Comparison of ENCODE assay signal across 12 mouse cellular contexts in the genomic region with DNA sequence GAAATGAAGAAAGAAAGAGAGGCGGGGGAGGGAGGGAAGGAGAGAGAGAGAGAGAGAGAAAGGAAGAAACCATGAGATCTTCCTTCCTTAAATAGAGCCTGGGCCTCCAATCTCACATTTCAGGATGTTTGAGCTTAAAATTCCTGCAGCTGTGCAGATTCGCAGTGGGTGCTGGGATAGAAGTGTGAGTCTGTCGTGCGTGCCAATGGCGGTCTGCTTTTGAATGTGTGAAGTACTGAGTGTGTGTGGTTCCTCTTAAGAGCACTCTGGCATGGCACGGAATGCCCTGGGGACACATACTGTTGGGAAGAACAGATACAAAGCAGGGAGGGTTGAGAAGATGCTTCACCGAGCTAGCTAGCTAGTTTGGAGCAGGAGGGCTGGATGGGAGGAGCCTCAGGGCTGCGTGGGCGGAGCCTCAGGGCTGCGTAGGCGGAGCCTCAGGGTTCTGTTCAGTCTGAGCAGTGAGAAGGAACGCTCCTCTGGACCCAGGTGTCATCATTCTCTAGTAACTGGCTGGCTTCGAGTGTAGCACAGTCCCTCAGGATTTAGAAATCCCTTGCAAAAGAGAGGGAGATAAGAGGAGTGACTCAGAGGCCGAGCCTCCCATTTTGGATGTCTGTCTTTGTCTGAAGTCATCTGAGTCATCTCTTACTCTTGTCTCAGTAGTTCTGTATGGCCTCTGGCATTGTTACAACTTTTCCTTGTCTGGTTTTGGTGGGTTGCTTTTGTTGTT. TPM values are rescaled to one million over a fixed set of nuclear protein-coding genes. Genes with fewer than 3 reads are reported as not detected.
DNase-seq lines count a peak whose midpoint lies in the region; ATAC-seq and TF ChIP-seq lines count a peak whose summit lies in the region.
"Had no signal": no experiment of that assay in that cellular context is flagged by ENCODE, and none has a peak within 500 bp of the region (broad histone marks: within the 10 kb centered on the region; RNA-seq: fewer than 3 reads in every experiment).

No protein-coding gene starts in this region.

- TF ChIP-seq CTCF in forebrain, postnatal 0 days (IDR thresholded peaks at IDR 0.05; ENCODE audit: low read depth): no peak
- no peak for TF ChIP-seq CTCF in bone marrow, adult 2 months (IDR thresholded peaks at IDR 0.05; ENCODE audit: control insufficient read depth, insufficient read depth, low read length)

- no peaks in the 10 kb centered on the region for H3K4me1 ChIP-seq in forebrain, postnatal 0 days (ENCODE audit: insufficient read depth)
- no peaks in the 10 kb centered on the region for H3K4me1 ChIP-seq in forebrain, embryonic 14.5 days (ENCODE audit: control insufficient read depth, insufficient read depth, low read length)
- peaks cover 31% of the 10 kb centered on the region for H3K4me1 ChIP-seq in bone marrow, adult 2 months (ENCODE audit: control insufficient read depth, insufficient read depth, low read length)
- 0 out of 2 replicates have a peak, but pooled peaks cover 3% of the 10 kb centered on the region for H3K4me1 ChIP-seq in stomach, embryonic 14.5 days (ENCODE audit: control insufficient read depth, insufficient read depth, low read length)

- intact Hi-C loops in gastrocnemius, postnatal 36 days (cut with DNase I): no loop called here

- DNase-seq in forebrain, postnatal 0 days: peak; percentile 27
- DNase-seq in forebrain, embryonic 14.5 days (ENCODE audit: low spot score): no peak
- DNase-seq in lung, postnatal 36 days: peak; percentile 28
- DNase-seq in lung, adult 18-20 months: no peak
- DNase-seq in ovary, adult 18-20 months (ENCODE audit: low spot score): no peak
- DNase-seq in gastrocnemius, postnatal 36 days: no peak
- DNase-seq: gastrocnemius, postnatal 10 days had no signal

- TF ChIP-seq POLR2A in bone marrow, adult 2 months (IDR thresholded peaks at IDR 0.05; ENCODE audit: borderline replicate concordance, control insufficient read depth, low read depth, low read length): no peak

- H3K36me3 ChIP-seq in forebrain, postnatal 0 days (ENCODE audit: insufficient read depth): no peaks in the 10 kb centered on the region
- no peaks in the 10 kb centered on the region for H3K36me3 ChIP-seq in forebrain, embryonic 14.5 days (ENCODE audit: control insufficient read depth, insufficient read depth, low read length)
- no peaks in the 10 kb centered on the region for H3K36me3 ChIP-seq in stomach, embryonic 14.5 days (ENCODE audit: control insufficient read depth, insufficient read depth, low read length)

- no peak overlapping the region for H3K4me3 ChIP-seq in forebrain, postnatal 0 days (ENCODE audit: low read depth, low read length)
- H3K4me3 ChIP-seq in forebrain, embryonic 14.5 days (ENCODE audit: low read depth, low read length): no peak overlapping the region
- no peak overlapping the region for H3K4me3 ChIP-seq in bone marrow, adult 2 months (replicated peaks; ENCODE audit: control insufficient read depth, low read depth, low read length)
- no peak overlapping the region for H3K4me3 ChIP-seq in stomach, embryonic 14.5 days (ENCODE audit: low read depth, low read length)

- 63% methylated on average over 14 of the region's 14 CpGs for WGBS in forebrain, postnatal 0 days
- 65% methylated on average over 14 of the region's 14 CpGs for WGBS in forebrain, embryonic 14.5 days
- 54% methylated on average over 14 of the region's 14 CpGs for WGBS in bone marrow, adult 2 months
- 58% methylated on average over 14 of the region's 14 CpGs for whole genome bisulfite sequencing in stomach, embryonic 14.5 days

- H3K9me3 ChIP-seq in forebrain, postnatal 0 days (ENCODE audit: low read length): no peaks in the 10 kb centered on the region
- H3K9me3 ChIP-seq in forebrain, embryonic 14.5 days (replicated peaks; ENCODE audit: control insufficient read depth, low read length): no peaks in the 10 kb centered on the region
- H3K9me3 ChIP-seq in stomach, embryonic 14.5 days (ENCODE audit: control insufficient read depth, low read depth, low read length): no peaks in the 10 kb centered on the region

- H3K27me3 ChIP-seq in forebrain, postnatal 0 days (ENCODE audit: insufficient read depth, low read length): no peaks in the 10 kb centered on the region
- H3K27me3 ChIP-seq in forebrain, embryonic 14.5 days (replicated peaks; ENCODE audit: control insufficient read depth, insufficient read depth, low read length): no peaks in the 10 kb centered on the region
- no peaks in the 10 kb centered on the region for H3K27me3 ChIP-seq in stomach, embryonic 14.5 days (ENCODE audit: control insufficient read depth, insufficient read depth, low read length)

- ATAC-seq in forebrain, postnatal 0 days: peak; percentile 54
- no peak for ATAC-seq in forebrain, embryonic 14.5 days
- peak; percentile 42; the same call in 1 of the 2 replicates for ATAC-seq in stomach, embryonic 14.5 days (ENCODE audit: insufficient number of reproducible peaks, insufficient read depth, low FRiP score, low read depth)

- H3K9ac ChIP-seq in forebrain, postnatal 0 days: no peak overlapping the region
- no peak overlapping the region for H3K9ac ChIP-seq in forebrain, embryonic 14.5 days (ENCODE audit: low read length)
- no peak overlapping the region for H3K9ac ChIP-seq in stomach, embryonic 14.5 days (replicated peaks; ENCODE audit: low read depth, low read length)
- H3K9ac ChIP-seq: hindbrain, embryonic 14.5 days; liver, embryonic 14.5 days had no signal

- H3K4me2 ChIP-seq in forebrain, postnatal 0 days (ENCODE audit: low read depth): no peak overlapping the region
- H3K4me2 ChIP-seq in forebrain, embryonic 14.5 days (ENCODE audit: low read length): no peak overlapping the region
- no peak overlapping the region for H3K4me2 ChIP-seq in stomach, embryonic 14.5 days (replicated peaks; ENCODE audit: low read depth, low read length)
- H3K4me2 ChIP-seq: hindbrain, embryonic 14.5 days had no signal

- 0 out of 2 replicates have a peak overlapping the region, but pooled peaks have one; percentile 35 for H3K27ac ChIP-seq in forebrain, postnatal 0 days (ENCODE audit: low read depth, low read length)
- no peak overlapping the region for H3K27ac ChIP-seq in forebrain, embryonic 14.5 days (ENCODE audit: low read depth, low read length)
- H3K27ac ChIP-seq in bone marrow, adult 2 months (ENCODE audit: control insufficient read depth, insufficient read depth, low read depth, low read length, poor library complexity): peak overlapping the region; percentile 74
- H3K27ac ChIP-seq in stomach, embryonic 14.5 days (ENCODE audit: low read length): no peak overlapping the region
- H3K27ac ChIP-seq: hindbrain, embryonic 14.5 days; liver, embryonic 14.5 days had no signal

RNA-seq across cellular contexts. Expression of a gene that starts 3.1 kb away (rescaled TPM):
- not detected in 2 replicates for total RNA-seq in forebrain, postnatal 0 days (2014; rRNA removed)
- polyA plus RNA-seq in forebrain, postnatal 0 days (2015; fragmentation: Nextera tagmentation; extraction: Ambion mirVana): not detected in 2 replicates
- not detected in 2 replicates for polyA plus RNA-seq in forebrain, embryonic 14.5 days (2014; fragmentation: Nextera tagmentation; extraction: Ambion mirVana)
- polyA plus RNA-seq in bone marrow, adult 2 months (2011; ENCODE audit: insufficient read depth, insufficient read length, low replicate concordance, missing spikeins): not detected in 2 replicates
- polyA plus RNA-seq in stomach, embryonic 14.5 days (2014; fragmentation: Nextera tagmentation; extraction: Ambion mirVana): not detected in 2 replicates
- total RNA-seq in gastrocnemius, postnatal 36 days (2021): not detected
- total RNA-seq: layer of hippocampus, adult 8-10 months had no signal
- polyA plus RNA-seq: hindbrain, embryonic 14.5 days; liver, embryonic 14.5 days had no signal

RNA-seq across cellular contexts. Expression of a gene that starts 13.3 kb away (rescaled TPM):
- total RNA-seq in forebrain, postnatal 0 days (2014; rRNA removed): 0.85 and 1.3 TPM in 2 replicates
- 1.2 and 1.3 TPM in 2 replicates for polyA plus RNA-seq in forebrain, postnatal 0 days (2015; fragmentation: Nextera tagmentation; extraction: Ambion mirVana)
- 1.4 and 2.0 TPM in 2 replicates for polyA plus RNA-seq in forebrain, embryonic 14.5 days (2014; fragmentation: Nextera tagmentation; extraction: Ambion mirVana)
- polyA plus RNA-seq in bone marrow, adult 2 months (2011; ENCODE audit: insufficient read depth, insufficient read length, low replicate concordance, missing spikeins): 31.6 and 85.4 TPM in 2 replicates
- 12.6 and 14.7 TPM in 2 replicates for polyA plus RNA-seq in stomach, embryonic 14.5 days (2014; fragmentation: Nextera tagmentation; extraction: Ambion mirVana)
- under 1 TPM; 0.61 to 0.64 TPM for total RNA-seq in gastrocnemius, postnatal 36 days (2021)

RNA-seq across cellular contexts. Expression of a gene that starts 32.9 kb away (rescaled TPM):
- total RNA-seq in forebrain, postnatal 0 days (2014; rRNA removed): 412 and 434 TPM in 2 replicates
- 102 and 107 TPM in 2 replicates for polyA plus RNA-seq in forebrain, postnatal 0 days (2015; fragmentation: Nextera tagmentation; extraction: Ambion mirVana)
- 26.3 and 29.0 TPM in 2 replicates for polyA plus RNA-seq in forebrain, embryonic 14.5 days (2014; fragmentation: Nextera tagmentation; extraction: Ambion mirVana)
- 1.4 TPM in 1 of 2 replicates, not detected in the other for polyA plus RNA-seq in bone marrow, adult 2 months (2011; ENCODE audit: insufficient read depth, insufficient read length, low replicate concordance, missing spikeins)
- polyA plus RNA-seq in stomach, embryonic 14.5 days (2014; fragmentation: Nextera tagmentation; extraction: Ambion mirVana): 1.4 and 1.5 TPM in 2 replicates
- total RNA-seq in gastrocnemius, postnatal 36 days (2021): 1 to 10 TPM; 2.7 to 4.6 TPM

RNA-seq across cellular contexts. Expression of a gene that starts 49.5 kb away (rescaled TPM):
- 23.9 and 31.8 TPM in 2 replicates for total RNA-seq in forebrain, postnatal 0 days (2014; rRNA removed)
- polyA plus RNA-seq in forebrain, postnatal 0 days (2015; fragmentation: Nextera tagmentation; extraction: Ambion mirVana): 25.2 and 28.5 TPM in 2 replicates
- polyA plus RNA-seq in forebrain, embryonic 14.5 days (2014; fragmentation: Nextera tagmentation; extraction: Ambion mirVana): 23.4 and 26.1 TPM in 2 replicates
- polyA plus RNA-seq in bone marrow, adult 2 months (2011; ENCODE audit: insufficient read depth, insufficient read length, low replicate concordance, missing spikeins): 32.3 and 59.7 TPM in 2 replicates
- 23.2 and 26.6 TPM in 2 replicates for polyA plus RNA-seq in stomach, embryonic 14.5 days (2014; fragmentation: Nextera tagmentation; extraction: Ambion mirVana)
- total RNA-seq in gastrocnemius, postnatal 36 days (2021): 10 to 100 TPM in 1 of 2 experiments, 1 to 10 TPM in 1; 9.8 to 11.5 TPM

RNA-seq across cellular contexts. Expression of a gene that starts 57.9 kb away (rescaled TPM):
- total RNA-seq in forebrain, postnatal 0 days (2014; rRNA removed): 196 and 242 TPM in 2 replicates
- polyA plus RNA-seq in forebrain, postnatal 0 days (2015; fragmentation: Nextera tagmentation; extraction: Ambion mirVana): 258 and 279 TPM in 2 replicates
- 178 and 205 TPM in 2 replicates for polyA plus RNA-seq in forebrain, embryonic 14.5 days (2014; fragmentation: Nextera tagmentation; extraction: Ambion mirVana)
- polyA plus RNA-seq in bone marrow, adult 2 months (2011; ENCODE audit: insufficient read depth, insufficient read length, low replicate concordance, missing spikeins): 2.5 and 3.1 TPM in 2 replicates
- 28.5 and 30.9 TPM in 2 replicates for polyA plus RNA-seq in stomach, embryonic 14.5 days (2014; fragmentation: Nextera tagmentation; extraction: Ambion mirVana)
- total RNA-seq in gastrocnemius, postnatal 36 days (2021): 1 to 10 TPM; 4.3 to 5.9 TPM

Comparison
In these comparisons a context has a peak if more than half of its experiments do, and no peak if none do; other contexts are left out.
1. DNase-seq: peak in forebrain, postnatal 0 days (single experiment) and lung, postnatal 36 days (single experiment); none in forebrain, embryonic 14.5 days (single experiment), lung, adult 18-20 months (0 of 2), ovary, adult 18-20 months (single experiment) and gastrocnemius, postnatal 36 days (0 of 2).
2. H3K27ac ChIP-seq: peak in forebrain, postnatal 0 days (single experiment) and bone marrow, adult 2 months (single experiment); none in forebrain, embryonic 14.5 days (single experiment) and stomach, embryonic 14.5 days (single experiment).
3. RNA of a gene that starts 32.9 kb away (polyA plus RNA-seq): 102 to 107 TPM in forebrain, postnatal 0 days and 26.3 to 29.0 TPM in forebrain, embryonic 14.5 days; 1.4 to 1.5 TPM in stomach, embryonic 14.5 days and 1.4 TPM in bone marrow, adult 2 months; every median in the first group is over 10 times any median in the second.